Mouse (Mus musculus) telencephalon, adult 2 months (tissue): ENCODE measurements around the gene Aaed1.

Source experiments
- DNase-seq: peaks from one replicate; pipeline ENCODE4 v3.0.0-alpha.2; 2011; ENCODE audit warnings: low read depth, low spot score

The Aaed1 gene

DNA sequence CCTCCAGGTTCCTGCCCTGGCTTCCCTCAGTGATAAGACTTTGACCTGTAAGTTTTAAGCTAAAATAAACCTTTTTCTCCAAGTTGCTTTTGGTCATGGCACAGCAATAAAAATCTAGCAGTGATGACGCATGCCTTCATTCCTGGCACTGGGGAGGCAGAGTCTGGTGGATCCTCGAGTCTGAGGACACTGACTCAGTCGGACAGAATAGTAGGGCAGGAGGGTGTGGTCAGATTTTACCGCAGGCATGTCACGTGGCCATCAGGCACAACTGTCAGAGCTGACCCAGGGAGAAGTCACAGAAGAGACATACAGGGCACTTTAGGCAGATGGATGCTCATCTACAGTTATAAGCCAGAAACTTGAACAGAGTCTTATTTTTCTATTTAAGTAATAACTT lies 60.4 kb downstream of the Aaed1 start:
- DNase-seq = no peak

DNA sequence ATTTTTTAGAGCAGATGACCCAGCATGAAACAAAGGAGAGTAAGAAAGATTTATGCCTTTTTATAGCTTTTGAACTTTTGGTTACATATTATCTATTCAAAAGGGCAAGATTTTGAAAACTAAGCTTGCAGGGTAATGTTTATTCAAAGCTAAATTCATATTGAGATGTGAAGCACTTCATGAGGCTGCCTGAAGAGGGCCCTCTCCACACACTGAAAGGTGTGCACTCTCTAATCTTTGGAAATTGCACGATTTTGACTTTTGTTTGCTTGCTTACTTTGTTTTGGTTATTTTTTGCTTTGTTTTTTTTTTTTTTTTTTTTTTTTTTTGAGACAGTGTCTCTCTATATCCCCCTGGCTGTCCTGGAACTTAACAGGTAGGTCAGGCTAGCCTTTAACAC lies 62.1 kb downstream of the Aaed1 start:
- DNase-seq = no peak

DNA sequence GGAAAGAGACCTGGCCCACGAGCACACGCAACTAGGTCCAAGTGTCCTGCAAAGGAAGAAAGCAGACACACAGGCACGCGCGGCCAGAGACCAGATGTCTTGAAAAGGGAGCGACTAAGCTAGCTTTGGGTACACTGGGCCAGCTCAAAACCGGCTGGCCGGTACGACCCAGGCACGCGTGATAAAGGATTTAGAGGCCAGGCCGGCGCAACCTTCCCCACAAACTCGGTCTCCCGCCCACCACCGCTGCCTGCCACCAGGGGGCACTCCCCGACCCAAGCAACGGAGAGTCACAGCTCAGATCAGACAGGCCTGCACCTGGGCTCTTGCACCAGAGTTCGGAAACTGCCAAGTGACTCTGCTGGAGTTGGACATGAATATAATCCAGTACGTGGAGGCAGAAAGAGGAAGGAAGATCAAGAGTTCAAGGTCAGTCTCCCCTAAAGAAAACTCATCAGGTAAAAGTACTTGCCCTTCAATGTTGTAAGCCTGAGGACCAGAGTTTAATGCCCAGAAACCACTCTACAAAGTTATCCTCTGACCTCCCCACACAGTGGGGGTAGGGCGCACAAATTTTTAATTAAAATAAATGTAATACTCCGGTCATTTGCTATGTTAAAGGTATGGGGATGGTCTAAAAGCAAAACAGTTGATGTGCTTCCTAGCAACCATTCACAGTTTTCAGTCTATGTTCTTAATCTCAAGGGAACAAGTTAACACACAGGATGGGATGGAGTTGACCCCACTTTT lies 63.6 kb downstream of the Aaed1 start:
- no peak for DNase-seq

DNA sequence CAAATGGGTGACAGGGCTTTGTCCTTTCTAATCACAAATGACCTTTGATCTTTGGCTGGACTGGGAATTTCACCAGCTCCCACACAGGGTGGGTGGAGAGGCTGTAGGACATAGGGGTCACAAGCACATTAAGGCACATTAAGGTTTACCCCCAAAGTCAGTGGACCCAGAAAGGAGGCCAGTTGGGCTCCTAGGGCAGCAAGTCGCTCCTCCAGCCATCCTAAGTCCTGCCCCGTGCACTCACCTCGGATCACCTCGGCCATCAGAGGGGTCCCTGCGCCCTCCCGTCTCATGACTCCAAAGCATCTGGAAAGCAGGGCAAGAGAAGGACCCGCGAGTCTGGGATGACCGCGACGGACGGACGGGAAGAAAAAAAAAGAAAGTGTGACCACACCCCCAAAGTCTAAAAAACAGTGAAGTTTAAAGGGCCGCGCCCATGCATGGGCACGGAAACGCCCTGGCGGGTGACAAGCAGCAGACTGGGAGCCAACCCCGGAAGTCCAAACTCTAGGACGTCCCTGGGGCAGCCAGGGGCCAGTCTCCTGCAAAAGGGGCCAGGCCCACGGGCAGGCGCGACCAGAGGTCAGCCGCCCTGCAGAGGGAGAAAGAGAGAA lies 64.2 kb downstream of the Aaed1 start:
- DNase-seq = no peak

DNA sequence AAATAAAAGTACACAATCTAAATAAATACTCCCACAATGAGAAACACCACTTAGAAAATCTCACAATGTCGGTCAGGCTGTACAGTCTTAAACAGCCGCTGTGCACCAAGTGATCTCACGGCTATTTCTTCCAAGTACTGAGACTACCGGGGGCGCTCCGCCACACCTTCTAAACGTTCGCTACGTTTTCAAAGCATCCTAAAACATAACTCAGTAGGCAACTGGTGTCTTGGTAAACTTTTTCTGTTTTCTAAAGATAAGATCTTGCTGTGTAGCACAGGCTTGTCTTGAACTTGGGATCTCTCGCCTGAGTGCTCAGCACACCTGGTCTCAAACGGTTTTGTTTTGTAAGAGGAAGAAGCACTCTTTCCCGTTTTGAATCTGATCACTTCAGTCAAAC lies 66.4 kb downstream of the Aaed1 start:
- DNase-seq = no peak

DNA sequence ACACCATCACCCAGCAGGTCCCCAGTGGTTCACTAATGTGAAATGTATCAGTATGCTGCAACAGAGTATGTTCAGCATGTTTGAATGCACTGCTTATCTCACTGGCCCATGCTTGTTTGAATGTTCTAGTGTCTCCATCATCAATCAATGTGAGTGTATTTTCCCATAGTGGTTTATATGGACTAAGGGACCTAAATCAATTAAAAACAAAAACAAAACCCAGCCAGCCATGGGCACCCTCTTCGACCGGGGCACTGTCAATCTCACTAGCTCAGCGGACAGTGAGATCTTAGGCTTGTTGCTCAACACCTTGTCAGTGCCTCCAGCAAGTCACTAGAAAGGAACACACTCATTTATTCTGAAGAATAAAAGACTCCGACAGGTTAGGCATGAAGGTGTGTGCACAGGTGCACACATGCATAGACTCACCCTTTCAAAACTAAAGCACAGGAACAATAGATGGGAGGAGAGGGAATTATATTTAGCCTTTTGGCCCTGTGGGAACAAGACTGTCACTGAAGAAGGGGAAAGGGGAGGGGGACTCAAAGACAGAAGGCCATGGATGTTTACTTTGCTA lies 67.7 kb downstream of the Aaed1 start:
- no peak for DNase-seq

DNA sequence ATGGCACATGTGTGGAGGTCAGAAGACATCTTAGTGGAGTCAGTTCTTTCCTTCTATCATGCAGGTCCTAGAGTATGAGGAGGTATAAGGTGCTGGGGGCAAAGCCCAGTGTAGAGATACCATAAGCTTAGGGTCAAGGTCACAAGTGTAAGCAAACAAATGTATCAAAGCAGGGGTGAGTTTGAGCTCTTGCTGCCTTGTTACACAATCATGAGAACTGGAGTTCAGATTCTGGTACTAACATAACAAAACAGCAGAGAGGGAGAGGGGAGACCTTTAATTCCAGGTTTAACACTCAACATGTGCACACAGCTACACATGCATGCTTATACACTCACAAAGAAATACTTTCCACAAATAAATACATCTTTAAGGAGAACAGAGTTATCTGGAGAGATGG lies 69.8 kb downstream of the Aaed1 start:
- DNase-seq = no peak

DNA sequence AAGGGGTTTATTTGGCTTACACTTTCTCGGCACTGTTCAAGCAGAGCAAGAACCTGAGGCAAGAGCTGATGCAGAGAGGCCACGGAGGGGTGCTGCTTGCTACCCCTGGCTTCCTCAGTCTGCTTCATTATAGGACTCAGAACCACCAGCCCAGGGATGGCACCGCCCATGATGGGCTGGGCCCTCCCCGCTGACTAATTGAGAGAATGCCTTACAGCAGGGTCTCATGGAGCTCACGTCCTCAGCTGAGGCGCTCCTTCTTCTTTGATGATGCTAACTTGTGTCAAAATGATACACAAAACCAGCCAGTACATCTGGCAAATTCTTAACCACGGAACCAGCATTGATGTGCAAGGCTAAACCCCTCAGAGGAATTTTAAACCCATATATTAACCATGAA lies 71.9 kb downstream of the Aaed1 start:
- DNase-seq = no peak

DNA sequence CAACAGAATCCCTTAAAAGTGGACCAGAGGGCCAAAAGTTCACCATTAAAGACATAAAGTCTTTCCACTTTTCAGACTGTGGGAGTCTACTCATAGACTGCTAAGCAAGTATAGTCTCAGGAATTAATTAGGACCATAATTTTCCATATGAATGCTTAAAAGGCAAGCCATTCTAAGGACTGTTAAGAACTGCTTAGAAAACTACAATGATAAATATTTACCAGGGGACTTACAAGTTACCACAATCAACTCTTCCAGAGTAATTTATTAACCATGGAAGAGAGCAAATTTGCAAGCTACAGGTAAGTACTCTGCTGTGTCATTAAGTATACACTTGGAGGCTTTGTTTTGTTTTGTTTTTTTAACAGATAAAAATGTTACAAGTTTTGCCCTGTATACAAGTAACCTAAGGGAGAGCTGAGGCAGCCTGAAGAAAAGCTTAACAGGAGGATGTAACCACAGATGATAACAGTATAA lies 74.8 kb downstream of the Aaed1 start:
- no peak for DNase-seq

DNA sequence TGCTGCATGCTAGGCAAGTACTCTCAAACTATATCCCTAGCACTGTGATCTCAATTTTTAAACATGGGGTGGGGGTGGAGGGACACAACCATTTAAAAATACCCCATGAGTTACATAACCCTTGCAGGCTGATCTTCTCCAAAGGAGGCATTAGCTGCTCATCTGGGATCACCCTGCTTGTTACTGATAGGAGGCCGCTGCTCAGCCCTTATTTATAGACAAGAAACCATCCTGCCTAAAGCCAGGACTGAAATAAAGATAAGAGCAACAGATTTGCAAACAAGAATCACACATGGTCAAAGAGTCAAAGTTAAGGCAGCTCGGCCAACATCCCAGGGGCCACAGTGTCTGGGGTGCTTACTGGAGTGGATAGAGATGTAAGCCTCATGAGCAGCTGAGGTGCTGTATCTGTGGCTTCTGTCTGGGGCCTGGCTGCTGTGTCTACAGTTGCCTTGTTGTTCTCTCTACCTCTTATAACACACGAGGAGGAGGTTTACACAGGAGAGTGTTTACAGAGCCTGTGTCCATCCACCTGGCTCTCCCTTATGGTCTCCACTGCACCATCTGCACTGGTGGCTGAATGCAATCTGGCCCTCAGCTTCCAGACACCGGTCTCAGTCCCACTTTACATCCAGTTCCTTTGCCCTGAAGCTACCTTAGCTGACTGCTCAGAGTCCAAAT lies 75.4 kb downstream of the Aaed1 start:
- no peak for DNase-seq

DNA sequence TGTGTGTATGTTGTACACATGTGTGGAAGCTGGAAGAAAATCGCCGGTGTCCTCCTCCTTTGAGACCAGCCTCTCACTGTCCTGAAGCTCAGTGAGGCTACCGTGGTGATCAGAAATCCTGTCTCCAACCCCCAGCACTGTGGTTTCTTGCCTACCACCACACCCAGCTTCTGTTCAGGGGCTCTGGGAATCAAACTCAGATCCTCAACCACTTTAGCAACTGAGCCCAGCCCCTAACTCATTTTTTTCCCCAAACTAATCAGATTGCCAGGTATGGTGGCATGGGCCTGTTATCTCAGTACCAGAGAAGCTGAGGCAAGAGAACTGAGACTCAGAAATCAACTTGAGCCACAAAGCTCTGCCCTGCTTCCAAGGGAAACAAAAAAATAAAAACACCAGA lies 76.7 kb downstream of the Aaed1 start:
- DNase-seq = no peak

DNA sequence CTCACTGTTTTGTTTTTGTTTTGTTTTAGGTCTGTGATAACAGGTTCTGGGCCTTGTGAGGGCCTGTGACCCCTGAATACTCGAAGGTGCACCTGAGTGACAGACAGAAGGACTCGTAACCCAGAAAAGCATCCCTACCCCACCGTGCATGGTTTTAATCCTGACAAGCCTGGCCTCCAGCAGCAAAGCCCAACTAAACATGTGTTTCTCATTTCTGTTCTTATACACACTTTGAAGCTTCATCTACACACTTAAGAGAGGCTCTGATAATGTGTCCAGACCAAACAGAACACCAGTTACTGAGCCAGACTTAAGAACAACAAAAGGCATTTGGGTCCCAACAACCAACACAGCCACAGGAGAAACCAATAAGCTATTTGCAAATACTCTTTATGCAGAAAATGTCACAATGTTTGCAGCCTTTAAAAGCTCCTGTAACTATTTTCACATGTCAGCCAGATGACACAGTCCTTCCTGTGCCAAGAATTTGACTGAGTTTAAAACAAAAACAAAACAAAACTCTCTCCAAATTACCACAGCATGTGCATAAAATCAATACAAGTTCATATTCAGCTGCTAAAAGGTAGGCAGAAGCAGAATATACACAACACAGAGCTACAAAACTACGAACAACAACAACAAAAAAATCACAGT lies 77.3 kb downstream of the Aaed1 start:
- no peak for DNase-seq

DNA sequence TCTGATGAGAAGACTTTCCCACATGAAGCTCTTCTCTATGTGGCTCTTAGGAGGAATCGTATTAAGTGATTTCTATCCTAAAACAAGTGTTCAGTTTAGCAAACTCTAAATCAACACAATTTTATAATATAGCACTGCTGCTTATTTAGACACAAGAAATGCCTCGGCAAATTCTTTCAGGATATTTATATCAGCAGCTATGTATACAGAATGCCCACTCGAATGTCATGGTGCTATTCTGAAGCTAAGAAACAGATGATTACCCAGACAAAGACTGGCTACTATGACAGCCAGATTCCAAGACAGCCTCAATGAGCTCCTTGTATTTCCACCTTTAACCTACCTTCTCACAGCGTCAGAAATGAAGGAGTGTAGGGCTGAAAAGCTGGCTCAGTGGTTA lies 79.4 kb downstream of the Aaed1 start:
- no peak for DNase-seq

DNA sequence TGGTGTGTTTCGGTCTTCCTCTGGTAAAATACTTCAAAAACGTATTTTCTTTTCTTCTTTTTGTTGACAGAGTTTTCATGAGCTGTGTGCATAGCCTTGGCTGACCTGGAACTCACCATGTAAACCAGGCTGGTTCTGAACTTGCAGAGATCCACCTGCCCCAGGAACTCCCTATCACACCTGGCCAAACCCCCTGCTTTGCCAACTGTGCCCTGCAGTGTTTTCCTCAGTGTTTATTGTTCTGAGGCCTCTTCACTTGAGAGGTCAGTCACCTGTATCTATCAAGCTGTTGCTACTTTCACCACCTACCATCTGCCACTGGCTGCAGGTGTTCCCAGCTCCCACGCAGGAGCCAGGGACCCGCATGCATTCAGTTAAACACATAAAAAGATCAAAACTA lies 85.8 kb downstream of the Aaed1 start:
- no peak for DNase-seq

DNA sequence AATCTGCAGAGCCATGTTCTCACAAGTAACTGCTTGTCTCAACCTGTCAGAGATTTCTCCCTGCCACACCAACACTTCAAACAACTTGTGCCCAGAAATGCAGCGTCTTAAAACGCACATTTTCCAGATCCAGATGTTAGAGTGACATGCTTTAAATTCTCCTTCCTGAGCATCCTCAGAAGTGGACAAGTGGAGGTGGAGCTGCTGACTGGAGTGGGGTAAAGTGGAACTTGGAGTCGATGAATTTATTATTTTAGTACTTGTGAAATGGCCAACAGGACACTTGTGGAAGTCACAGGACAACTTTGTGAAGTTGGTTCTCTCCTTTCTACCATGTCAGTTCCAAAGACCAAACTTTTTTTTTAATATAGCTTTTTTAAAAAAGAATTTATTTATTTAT lies 86.8 kb downstream of the Aaed1 start:
- DNase-seq = no peak
